Mouse (Mus musculus): ENCODE results near the gene Ankrd66. TPM values are rescaled to one million over a fixed set of nuclear protein-coding genes. Genes with fewer than 3 reads are reported as not detected.
A peak's percentile ranks its signal among the peaks of the same experiment; 100 is the strongest.

The Ankrd66 gene
- 2.5 and 5.5 TPM in 2 replicates for total RNA-seq (2017)

DNA sequence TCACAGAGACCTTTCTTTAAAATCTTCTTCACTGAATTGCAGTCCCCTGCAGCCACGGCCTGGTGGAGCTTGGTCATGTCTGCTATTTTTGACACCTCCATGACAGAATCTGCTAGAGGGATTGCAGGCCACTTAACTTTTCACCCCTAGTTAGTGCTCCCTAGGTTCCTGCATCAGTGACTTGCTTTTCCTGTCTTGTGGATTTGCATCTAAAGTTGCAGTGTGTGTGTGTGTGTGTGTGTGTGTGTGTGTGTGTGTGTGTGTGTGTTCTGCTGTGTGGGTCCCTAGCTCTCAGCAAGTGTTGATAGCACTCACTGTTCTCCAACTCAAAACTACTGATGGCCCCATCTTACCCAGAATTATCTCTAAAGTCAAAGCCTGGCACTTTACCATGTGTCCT lies at the start of gene Ankrd66:
TSS of gene Ankrd66 (minus strand) at position 101 of the 400 bp plus-strand sequence.
- ATAC-seq (ENCODE audit: extremely low read depth, insufficient number of reproducible peaks, low FRiP score, poor library complexity, severe bottlenecking), result no peak

DNA sequence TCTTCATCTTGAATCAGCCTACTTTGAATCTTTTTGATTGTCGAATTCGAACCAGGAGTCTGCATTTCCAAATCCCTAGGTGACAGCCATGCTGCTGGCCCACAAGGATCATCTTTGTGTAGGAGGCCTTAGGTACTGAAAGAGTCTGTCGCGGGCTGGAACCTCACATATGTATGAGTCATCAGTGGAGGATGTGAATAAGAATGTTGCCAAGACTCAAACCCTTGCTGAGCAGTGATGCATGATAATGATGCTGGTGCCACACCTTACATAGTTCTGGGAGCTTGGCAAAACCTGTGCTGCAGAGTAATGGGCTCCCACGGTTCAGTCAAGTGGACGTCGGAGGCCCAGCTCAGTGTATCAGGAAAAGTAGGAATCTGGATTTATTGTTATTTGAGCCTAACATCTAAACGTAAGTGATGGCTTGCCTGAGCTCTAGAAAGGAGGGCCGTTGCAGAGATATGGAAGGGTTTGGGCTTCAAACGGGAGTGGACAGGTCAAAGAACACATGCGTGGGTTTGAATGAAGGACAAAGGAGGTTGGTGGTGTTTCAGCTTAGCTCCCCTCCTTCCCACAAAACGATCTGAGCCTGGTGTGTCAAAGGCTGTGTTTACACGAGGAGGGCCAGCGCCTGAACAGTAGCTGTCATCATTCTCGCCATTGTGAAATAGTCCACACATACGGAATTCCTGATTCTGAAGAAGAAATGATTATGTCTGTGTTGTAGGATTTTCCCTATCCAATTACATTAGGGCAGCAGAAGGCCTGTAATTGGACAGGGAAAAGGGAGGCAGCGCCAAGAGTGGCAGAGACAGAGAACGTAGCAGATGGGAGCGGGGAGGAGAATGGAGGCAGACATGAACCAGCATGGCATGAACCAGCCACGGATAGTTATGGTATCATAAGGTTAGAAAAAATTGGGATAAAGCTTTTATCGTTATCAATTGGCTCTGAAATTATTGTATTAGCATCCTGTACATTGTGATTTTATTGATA lies 49.2 kb upstream of the Ankrd66 start:
- no peak for ATAC-seq (ENCODE audit: extremely low read depth, insufficient number of reproducible peaks, low FRiP score, poor library complexity, severe bottlenecking)

DNA sequence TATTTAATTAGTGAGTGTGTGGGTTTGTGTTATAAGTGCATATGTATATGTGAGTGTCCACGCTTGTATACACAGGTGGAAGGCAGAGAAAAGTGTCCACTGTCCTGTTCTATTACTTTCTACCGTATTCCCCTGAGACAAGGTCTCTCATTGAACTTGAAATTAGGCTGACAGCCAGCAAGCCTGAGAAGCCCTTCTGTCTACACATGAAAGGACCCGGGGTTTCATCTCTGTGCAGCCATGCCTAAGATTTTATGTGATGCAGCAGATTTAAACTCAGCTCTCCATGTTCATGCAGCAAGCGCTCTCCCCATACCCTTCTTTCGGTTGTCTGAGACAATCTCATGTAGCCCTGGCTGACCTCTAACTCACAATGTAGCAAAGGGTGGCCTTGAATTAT lies 47.1 kb upstream of the Ankrd66 start:
- no peak for ATAC-seq (ENCODE audit: extremely low read depth, insufficient number of reproducible peaks, low FRiP score, poor library complexity, severe bottlenecking)

DNA sequence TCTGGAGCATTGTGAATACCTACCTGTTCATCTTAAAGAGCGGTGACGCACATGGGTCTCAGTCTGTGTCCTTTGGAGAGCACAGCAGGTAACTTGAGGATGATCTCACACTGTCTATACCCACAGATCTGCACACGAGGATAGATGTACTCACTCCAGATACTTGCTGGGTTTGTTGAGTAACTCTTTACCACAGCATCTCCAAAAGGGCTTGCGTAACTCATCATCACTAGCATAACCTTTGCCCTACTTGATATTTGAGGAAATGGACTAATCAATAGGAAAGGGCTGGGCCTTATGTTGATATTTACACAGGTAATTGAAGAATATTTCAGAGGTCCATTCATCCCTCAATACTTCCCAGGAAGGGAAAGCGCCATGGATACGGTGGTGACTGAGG lies 46.3 kb upstream of the Ankrd66 start:
- ATAC-seq (ENCODE audit: extremely low read depth, insufficient number of reproducible peaks, low FRiP score, poor library complexity, severe bottlenecking), result peak; percentile 65; the same call in 1 of the 2 replicates

DNA sequence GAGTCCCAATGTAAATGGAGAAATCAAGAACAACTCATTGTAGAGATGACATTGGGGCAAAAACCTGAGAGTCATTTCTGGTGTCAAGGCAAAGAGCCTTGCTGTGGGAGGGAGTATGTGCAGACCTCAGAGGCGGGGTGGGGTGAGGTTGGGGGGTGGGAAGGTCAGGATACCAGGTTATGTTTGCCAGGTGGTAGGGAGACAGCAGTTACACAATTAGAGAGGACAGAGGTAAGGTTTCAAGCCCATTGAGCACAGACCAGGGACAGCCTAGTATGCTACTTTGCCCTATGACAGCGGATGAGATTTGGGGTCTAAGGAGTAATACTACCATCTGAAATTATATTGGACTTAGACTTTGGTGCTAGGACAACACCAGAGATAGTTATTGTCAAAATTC lies 43.8 kb upstream of the Ankrd66 start:
- no peak for ATAC-seq (ENCODE audit: extremely low read depth, insufficient number of reproducible peaks, low FRiP score, poor library complexity, severe bottlenecking)

DNA sequence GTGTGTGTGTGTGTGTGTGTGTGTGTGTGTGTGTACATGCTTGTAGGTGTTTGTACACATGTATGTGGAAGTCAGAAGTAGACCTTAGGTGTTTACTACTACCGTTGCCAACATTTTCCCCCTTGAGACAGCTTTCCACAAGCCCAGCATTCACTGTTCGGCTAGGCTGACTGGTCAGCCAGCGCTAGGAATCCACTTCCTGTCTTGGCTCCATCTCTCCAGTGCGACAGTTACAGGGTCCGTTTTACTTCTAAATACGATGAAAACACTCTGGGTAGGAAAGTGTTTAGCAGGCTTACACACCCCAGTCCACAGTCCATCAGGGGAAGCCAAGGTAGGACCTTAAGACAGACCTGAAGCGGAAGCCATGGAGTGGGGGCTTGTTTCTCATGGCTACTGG lies 41.3 kb upstream of the Ankrd66 start:
- ATAC-seq (ENCODE audit: extremely low read depth, insufficient number of reproducible peaks, low FRiP score, poor library complexity, severe bottlenecking), result no peak

DNA sequence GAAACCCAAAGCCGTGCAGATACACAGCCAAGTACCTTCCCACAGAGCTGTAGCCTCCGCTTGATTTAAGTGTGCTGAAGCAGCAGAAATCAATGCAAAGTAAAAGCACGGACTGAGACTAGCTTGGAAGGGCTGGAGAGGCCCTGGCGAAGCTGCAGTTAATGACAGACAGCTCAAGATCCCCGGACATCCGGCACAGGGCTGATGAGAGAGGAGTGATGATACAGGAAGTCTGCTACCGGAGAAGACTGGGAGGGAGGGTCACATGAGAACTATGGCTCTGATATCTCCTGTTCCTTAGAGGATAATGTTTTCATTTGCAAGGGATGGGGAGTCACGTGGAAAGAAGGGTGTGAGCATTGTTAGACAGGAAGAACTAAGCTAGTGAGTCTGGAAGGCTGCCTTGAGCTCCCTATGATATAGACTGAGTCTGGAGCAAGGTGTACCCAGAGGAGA lies 37.6 kb upstream of the Ankrd66 start:
- ATAC-seq (ENCODE audit: extremely low read depth, insufficient number of reproducible peaks, low FRiP score, poor library complexity, severe bottlenecking), result no peak

DNA sequence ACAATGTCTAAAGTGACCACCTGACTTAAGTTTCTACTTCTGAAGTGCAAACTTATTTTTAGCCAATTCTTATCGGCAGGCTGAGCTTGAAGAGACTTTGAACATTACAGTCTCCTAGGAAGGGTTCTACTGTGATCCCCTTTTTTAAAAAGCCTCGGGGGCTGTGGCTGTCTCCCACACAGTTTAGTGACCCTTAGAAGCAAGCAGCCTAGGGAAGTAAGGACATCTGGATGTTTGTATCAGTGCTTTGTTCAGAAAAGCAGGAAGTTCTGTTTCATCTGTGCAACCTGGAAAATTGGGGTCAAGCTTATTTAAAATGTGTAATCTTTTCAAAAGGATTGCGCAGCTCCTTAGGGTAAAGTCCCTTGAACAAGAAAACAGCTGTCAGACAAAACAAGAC lies 37.0 kb upstream of the Ankrd66 start:
- no peak for ATAC-seq (ENCODE audit: extremely low read depth, insufficient number of reproducible peaks, low FRiP score, poor library complexity, severe bottlenecking)

DNA sequence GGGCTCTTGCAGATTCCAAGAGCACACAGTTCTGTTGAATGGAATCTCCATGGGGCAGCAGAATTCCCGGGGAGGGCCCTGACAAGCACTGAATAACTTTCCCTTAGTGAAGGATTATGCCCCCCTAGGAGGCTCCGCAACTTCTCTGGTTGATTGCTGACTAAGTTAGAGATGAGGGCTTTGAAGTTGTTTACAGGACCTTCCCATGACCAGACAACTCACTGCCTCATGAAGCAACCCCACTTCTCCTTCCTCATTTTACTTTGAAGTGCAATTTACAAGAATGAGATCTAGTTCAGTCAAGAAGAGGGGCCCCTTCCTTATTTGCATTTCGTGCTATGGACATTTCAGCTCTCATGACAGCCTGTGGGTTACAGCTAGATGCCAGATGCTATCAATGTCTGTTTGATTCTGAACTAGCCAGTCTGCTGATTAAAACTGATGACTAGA lies 30.2 kb upstream of the Ankrd66 start:
- ATAC-seq (ENCODE audit: extremely low read depth, insufficient number of reproducible peaks, low FRiP score, poor library complexity, severe bottlenecking), result peak; percentile 80

DNA sequence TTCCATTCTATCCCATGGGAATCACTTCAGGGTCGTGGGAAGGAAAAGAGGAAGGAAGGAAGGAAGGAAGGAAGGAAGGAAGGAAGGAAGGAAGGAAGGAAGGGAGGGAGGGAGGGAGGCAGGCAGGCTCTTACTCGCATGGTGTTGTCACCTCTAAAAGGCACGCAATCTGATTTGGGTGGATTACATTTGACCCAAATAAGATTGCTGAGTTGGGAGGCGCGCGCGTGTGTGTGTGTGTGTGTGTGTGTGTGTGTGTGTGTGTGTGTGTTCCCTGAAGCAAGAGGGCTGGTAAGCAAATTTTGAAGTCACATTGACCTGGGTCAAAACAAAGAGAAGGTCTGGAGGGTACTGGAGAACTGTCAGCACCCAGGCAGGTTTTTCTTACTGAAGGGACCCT lies 25.8 kb upstream of the Ankrd66 start:
- ATAC-seq (ENCODE audit: extremely low read depth, insufficient number of reproducible peaks, low FRiP score, poor library complexity, severe bottlenecking), result no peak

DNA sequence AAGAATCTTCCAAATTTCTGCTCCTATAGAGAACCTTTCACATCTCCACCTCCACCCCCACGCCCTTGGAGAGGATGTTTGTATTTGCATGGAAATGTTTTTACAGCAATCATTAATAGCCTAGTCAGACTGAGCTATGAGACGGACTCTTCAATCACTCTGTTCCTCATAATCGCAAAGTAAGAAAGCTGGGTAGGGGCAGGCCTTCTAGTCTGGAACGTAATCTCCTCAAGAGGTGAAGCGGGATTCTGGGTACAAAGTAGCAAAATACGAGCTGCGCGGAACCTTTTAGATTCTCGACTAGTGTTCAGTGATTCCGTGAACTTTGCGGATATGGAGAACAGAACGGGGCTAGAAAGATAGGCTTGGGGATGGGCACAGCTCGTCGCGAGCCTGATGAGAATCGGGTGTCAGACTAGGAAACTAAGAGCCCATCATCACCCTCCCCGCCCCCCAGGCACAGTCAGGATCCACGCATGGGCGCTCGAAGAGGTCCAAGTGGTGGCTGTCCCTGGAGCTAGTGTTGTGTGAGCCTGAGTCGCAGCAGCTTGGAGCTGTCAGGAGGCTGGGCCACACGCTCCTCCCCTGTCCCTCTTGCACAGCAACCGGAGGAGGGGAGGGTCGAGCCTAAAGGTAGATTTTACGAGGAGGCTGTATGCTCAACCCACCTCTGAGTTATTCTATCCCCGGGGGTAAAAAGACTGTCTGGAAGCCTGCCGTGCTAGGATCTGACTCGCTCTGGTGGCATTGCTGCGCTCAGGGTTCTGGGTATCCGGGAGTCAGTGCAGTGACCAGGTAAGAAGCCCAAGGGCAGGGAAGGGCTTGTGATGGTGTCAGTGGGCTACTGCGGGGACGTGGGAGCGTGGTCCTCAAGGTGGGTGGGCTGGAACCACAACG lies 24.8 kb upstream of the Ankrd66 start, which contains the start of gene Pla2g7:
TSS of gene Pla2g7 (plus strand) at position 107 of the 897 bp plus-strand sequence.
- ATAC-seq (ENCODE audit: extremely low read depth, insufficient number of reproducible peaks, low FRiP score, poor library complexity, severe bottlenecking), result peak; percentile 59; the same call in 1 of the 2 replicates

DNA sequence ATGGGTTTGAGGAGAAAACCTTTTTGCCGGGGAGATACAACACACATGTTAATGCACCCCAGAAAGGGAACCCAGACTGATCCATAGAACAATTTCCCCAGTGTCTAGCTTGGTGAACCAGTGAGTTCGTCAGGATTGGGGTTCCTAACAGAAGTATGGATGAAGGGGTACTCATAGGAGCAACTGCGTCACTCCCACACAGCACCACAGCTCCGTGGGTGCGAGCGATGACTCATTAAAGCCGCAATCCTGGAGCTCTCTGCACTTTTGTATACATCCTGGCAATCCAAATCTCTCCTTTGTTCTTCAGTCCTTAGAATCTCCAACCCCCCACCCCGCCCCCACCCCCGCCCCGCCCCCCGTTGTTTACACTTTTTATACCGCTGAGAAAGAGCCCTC lies 24.2 kb upstream of the Ankrd66 start:
- no peak for ATAC-seq (ENCODE audit: extremely low read depth, insufficient number of reproducible peaks, low FRiP score, poor library complexity, severe bottlenecking)

DNA sequence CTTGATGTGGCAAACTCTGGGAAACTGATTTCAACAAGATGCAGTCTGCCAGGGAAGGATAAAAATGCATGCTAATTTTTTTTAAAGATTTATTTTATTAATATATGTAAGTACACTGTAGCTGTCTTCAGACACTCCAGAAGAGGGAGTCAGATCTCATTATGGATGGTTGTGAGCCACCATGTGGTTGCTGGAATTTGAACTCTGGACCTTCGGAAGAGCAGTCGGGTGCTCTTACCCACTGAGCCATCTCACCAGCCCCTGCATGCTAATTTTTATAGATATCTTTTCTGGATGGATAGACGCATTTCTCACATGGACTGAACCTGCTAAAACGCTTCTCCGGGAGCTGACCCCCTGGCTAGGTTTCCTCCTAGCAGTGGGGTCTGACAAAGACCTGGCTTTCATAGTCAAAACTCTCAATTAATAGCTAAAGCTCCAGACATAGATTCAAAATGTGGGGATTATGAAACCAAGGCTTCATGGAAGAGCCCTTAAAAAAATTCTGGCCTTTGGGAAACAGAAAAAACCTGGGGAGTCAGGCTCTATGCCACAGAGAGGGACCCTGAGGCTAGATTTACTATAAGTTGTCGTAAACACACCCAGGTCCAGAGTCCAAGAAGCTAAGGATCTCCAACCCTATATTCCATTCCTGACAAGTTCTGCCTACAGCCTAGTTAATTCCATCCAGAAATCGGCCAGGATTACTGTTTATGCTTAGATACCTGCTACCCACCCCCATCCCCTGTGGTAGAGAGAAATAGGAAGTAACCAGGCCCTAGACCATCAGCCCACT lies 20.0 kb upstream of the Ankrd66 start:
- no peak for ATAC-seq (ENCODE audit: extremely low read depth, insufficient number of reproducible peaks, low FRiP score, poor library complexity, severe bottlenecking)

DNA sequence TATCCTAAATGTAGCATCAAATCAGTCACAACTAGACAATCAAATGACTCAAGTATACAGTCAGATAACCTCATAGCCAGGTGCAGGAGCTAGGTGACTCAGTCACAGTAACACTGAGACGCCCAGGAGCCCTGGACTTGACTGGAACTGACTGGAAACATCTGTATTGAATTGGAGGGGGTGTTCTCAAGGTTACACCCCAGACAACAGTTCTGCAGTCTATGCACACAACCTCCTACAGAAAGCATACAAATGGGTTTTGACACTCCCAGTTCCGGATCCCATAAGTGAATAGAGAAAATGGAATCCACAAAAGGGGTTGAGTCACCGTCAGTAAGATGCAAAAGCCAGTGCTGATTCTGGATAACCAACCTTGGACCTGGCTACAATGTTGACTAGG lies 15.2 kb upstream of the Ankrd66 start:
- no peak for ATAC-seq (ENCODE audit: extremely low read depth, insufficient number of reproducible peaks, low FRiP score, poor library complexity, severe bottlenecking)

DNA sequence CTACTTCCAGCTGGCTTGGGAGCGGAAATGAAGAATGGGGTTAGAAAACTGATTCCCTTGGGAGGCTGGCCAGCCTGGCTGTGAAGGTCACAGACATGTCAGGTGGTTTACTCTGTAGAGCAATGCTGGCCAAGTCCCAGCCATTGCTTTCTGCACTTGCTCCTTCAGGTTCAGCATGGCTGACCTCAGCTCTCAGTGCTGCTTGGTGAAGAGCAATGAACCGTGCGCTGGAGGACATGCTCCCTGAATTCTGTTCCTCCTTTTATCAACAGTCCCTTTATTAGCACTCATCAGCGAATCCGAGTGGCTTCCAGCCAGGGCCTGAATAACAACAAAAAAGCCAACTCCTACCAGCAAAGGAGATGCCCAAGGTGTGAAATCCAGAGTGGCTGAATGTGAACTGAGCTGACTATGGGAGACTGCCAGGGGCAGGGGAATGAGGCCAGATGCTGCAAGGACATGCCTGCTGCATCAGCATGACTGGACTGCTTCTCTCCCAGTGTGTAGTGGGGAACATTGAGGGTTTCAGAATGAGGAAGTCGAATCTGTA lies 14.2 kb upstream of the Ankrd66 start:
- peak; percentile 90 for ATAC-seq (ENCODE audit: extremely low read depth, insufficient number of reproducible peaks, low FRiP score, poor library complexity, severe bottlenecking)

DNA sequence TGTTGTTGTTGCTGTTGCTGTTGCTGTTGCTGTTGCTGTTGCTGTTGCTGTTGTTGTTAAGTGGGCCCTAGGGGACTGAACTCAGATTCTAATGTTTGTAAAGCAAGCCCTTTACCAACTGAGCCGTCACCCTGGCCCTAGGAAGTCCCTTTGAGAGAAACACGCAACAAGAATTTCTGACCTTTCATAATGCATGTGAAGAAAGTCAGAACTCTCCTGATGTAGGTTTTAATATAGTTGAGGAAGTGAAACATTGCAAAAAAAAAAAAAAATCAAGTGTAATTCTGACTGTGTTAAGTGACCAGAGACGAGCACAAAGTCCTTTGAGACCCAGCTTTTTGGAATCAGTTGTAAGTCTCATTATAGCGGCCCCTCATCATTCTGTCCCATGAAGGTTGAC lies 13.7 kb upstream of the Ankrd66 start:
- ATAC-seq (ENCODE audit: extremely low read depth, insufficient number of reproducible peaks, low FRiP score, poor library complexity, severe bottlenecking), result no peak

DNA sequence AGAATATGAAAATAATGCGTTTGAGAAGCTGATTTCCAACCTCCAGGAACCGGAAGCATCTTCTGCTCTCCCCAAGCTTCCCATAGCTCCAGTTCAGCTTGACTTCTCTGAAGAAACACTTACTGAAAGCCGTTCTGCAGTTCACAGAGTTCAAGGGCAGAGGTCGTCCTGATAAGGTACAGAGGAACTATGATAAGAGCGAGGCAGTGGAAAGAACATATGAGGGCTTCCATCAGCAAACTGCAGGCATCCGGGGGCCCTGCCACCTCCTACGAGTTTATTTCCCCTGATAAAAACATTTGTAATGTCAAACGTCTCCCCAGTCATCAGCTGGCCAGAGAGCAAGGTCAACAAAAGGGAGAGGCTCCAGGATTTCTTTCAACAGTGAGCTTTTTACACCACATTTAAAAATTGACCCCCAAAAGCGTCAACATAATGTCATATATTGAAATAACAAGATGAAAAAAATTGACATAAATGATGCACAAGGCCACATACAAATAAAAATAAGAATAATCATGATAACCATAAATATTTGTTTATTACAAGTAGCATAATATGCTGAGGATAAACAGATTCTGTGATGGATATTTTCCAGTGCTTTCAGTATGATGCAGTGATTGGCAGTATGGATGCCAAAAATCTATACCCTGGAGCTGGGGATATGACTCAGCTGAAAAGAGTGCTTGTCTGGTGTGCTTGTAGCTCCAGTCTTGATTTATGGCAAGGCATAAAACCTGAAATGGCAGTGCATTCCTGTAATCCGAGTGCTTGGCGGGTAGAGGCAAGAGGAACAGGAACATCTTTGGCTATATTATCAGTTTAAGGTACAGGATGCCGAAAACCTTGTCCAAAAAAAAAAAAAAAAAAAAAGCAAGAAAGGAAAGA lies 11.3 kb upstream of the Ankrd66 start:
- ATAC-seq (ENCODE audit: extremely low read depth, insufficient number of reproducible peaks, low FRiP score, poor library complexity, severe bottlenecking), result no peak
